ENCODE assay signal across 7 mouse cellular contexts in the genomic region with DNA sequence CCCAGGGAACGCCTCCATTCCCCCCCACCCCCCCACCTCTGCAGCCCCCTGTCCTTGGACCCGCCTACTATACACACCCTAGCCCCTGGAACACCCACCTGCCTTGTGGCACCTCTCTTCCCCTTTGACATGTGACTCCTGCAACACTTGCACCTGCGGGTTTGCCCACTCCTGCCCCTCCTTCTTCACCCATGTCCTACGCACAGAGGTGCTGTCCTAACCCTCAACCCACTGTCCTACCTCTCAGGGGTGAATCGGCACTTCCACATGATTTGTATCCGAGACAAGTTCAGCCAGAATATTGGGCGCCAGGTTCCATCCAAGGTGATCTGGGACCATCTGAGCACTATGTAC. TPM values are rescaled to one million over a fixed set of nuclear protein-coding genes. Genes with fewer than 3 reads are reported as not detected.
DNase-seq lines count a peak whose midpoint lies in the region; ATAC-seq and TF ChIP-seq lines count a peak whose summit lies in the region.

No protein-coding gene starts in this region.

- H3K27me3 ChIP-seq in testis, adult 2 months (ENCODE audit: control insufficient read depth, insufficient read depth, low read length), result no peaks in the 10 kb centered on the region
- H3K27me3 ChIP-seq in forebrain, embryonic 14.5 days (replicated peaks; ENCODE audit: control insufficient read depth, insufficient read depth, low read length), result no peaks in the 10 kb centered on the region
- no peaks in the 10 kb centered on the region for H3K27me3 ChIP-seq in limb, embryonic 10.5 days (ENCODE audit: low read depth, poor library complexity, severe bottlenecking)
- no peaks in the 10 kb centered on the region for H3K27me3 ChIP-seq in neural tube, embryonic 12.5 days (replicated peaks)

- no peak for TF ChIP-seq CTCF in testis, adult 2 months (IDR thresholded peaks at IDR 0.05; ENCODE audit: control insufficient read depth, insufficient read depth, insufficient replicate concordance, low read depth, low read length)

- H3K9ac ChIP-seq in forebrain, embryonic 14.5 days (ENCODE audit: low read length), result peak overlapping the region; percentile 96
- peak overlapping the region; percentile 96 for H3K9ac ChIP-seq in neural tube, embryonic 12.5 days

- no peak; the same call in 1 of the 2 replicates for ATAC-seq in forebrain, embryonic 14.5 days
- peak; percentile 39 for ATAC-seq in neural tube, embryonic 12.5 days (ENCODE audit: low FRiP score, low read depth)

- no peaks in the 10 kb centered on the region for H3K36me3 ChIP-seq in testis, adult 2 months (ENCODE audit: control insufficient read depth, insufficient read depth, low read length)
- H3K36me3 ChIP-seq in forebrain, embryonic 14.5 days (ENCODE audit: control insufficient read depth, insufficient read depth, low read length), result peaks cover 27% of the 10 kb centered on the region
- peaks cover 36% of the 10 kb centered on the region for H3K36me3 ChIP-seq in limb, embryonic 10.5 days
- H3K36me3 ChIP-seq in neural tube, embryonic 12.5 days, result peaks cover 21% of the 10 kb centered on the region

- 29% methylated on average over 7 of the region's 7 CpGs for WGBS in forebrain, embryonic 14.5 days
- WGBS in limb, embryonic 10.5 days, result 34% methylated on average over 7 of the region's 7 CpGs
- WGBS in neural tube, embryonic 12.5 days, result 37% methylated on average over 7 of the region's 7 CpGs

- TF ChIP-seq POLR2A in testis, adult 2 months (IDR thresholded peaks at IDR 0.05; ENCODE audit: control insufficient read depth, low read depth, low read length), result no peak

- DNase-seq in testis, postnatal 10 days (ENCODE audit: low spot score), result no peak
- no peak for DNase-seq in forebrain, embryonic 14.5 days (ENCODE audit: low spot score)
- DNase-seq in limb, embryonic 10.5 days (ENCODE audit: low spot score), result no peak
- no peak for DNase-seq in right cerebral cortex, postnatal 4 days
- no peak for DNase-seq in urinary bladder, postnatal 14 days (ENCODE audit: low spot score)

- H3K27ac ChIP-seq in testis, adult 2 months (ENCODE audit: control insufficient read depth, insufficient read depth, low read depth, low read length), result peak overlapping the region; percentile 79
- H3K27ac ChIP-seq in forebrain, embryonic 14.5 days (ENCODE audit: low read depth, low read length), result peak overlapping the region; percentile 77; the same call in 1 of the 2 replicates
- peak overlapping the region; percentile 92 for H3K27ac ChIP-seq in limb, embryonic 10.5 days
- no peak overlapping the region for H3K27ac ChIP-seq in neural tube, embryonic 12.5 days

- no peaks in the 10 kb centered on the region for H3K9me3 ChIP-seq in forebrain, embryonic 14.5 days (replicated peaks; ENCODE audit: control insufficient read depth, low read length)
- no peaks in the 10 kb centered on the region for H3K9me3 ChIP-seq in limb, embryonic 10.5 days (replicated peaks)
- H3K9me3 ChIP-seq in neural tube, embryonic 12.5 days, result no peaks in the 10 kb centered on the region

- peaks cover 5% of the 10 kb centered on the region for H3K4me1 ChIP-seq in testis, adult 2 months (ENCODE audit: control insufficient read depth, insufficient read depth, low read length)
- H3K4me1 ChIP-seq in forebrain, embryonic 14.5 days (ENCODE audit: control insufficient read depth, insufficient read depth, low read length), result peaks cover 11% of the 10 kb centered on the region
- H3K4me1 ChIP-seq in limb, embryonic 10.5 days, result peaks cover 18% of the 10 kb centered on the region
- H3K4me1 ChIP-seq in neural tube, embryonic 12.5 days, result peaks cover 17% of the 10 kb centered on the region

- peak overlapping the region; percentile 89 for H3K4me3 ChIP-seq in testis, adult 2 months (ENCODE audit: control insufficient read depth, low read depth, low read length)
- peak overlapping the region; percentile 80 for H3K4me3 ChIP-seq in forebrain, embryonic 14.5 days (ENCODE audit: low read depth, low read length)
- peak overlapping the region; percentile 68 for H3K4me3 ChIP-seq in limb, embryonic 10.5 days
- H3K4me3 ChIP-seq in neural tube, embryonic 12.5 days, result peak overlapping the region; percentile 84

- peak overlapping the region; percentile 65 for H3K4me2 ChIP-seq in forebrain, embryonic 14.5 days (ENCODE audit: low read length)
- H3K4me2 ChIP-seq in neural tube, embryonic 12.5 days (replicated peaks), result peak overlapping the region; percentile 97

RNA-seq across cellular contexts. Expression of gene Mrgbp, which starts 2.0 kb away (rescaled TPM):
- polyA plus RNA-seq in testis, adult 2 months (2012; rRNA removed), result 80.1 and 81.9 TPM in 2 replicates
- polyA plus RNA-seq in forebrain, embryonic 14.5 days (2014; fragmentation: Nextera tagmentation; extraction: Ambion mirVana), result 48.8 and 52.4 TPM in 2 replicates
- 33.8 and 38.3 TPM in 2 replicates for polyA plus RNA-seq in limb, embryonic 10.5 days (2016; fragmentation: Nextera tagmentation; extraction: Ambion mirVana)
- 38.9 and 45.5 TPM in 2 replicates for polyA plus RNA-seq in neural tube, embryonic 12.5 days (2016; fragmentation: Nextera tagmentation; extraction: Ambion mirVana)

RNA-seq across cellular contexts. Expression of gene Ogfr, which starts 5.9 kb away (rescaled TPM):
- polyA plus RNA-seq in testis, adult 2 months (2012; rRNA removed), result 13.7 and 20.0 TPM in 2 replicates
- 95.6 and 100 TPM in 2 replicates for polyA plus RNA-seq in forebrain, embryonic 14.5 days (2014; fragmentation: Nextera tagmentation; extraction: Ambion mirVana)
- 107 and 112 TPM in 2 replicates for polyA plus RNA-seq in limb, embryonic 10.5 days (2016; fragmentation: Nextera tagmentation; extraction: Ambion mirVana)
- 91.8 and 94.8 TPM in 2 replicates for polyA plus RNA-seq in neural tube, embryonic 12.5 days (2016; fragmentation: Nextera tagmentation; extraction: Ambion mirVana)

RNA-seq across cellular contexts. Expression of gene Col9a3, which starts 14.5 kb away (rescaled TPM):
- polyA plus RNA-seq in testis, adult 2 months (2012; rRNA removed), result 23.2 and 25.2 TPM in 2 replicates
- polyA plus RNA-seq in forebrain, embryonic 14.5 days (2014; fragmentation: Nextera tagmentation; extraction: Ambion mirVana), result 25.1 and 28.6 TPM in 2 replicates
- polyA plus RNA-seq in limb, embryonic 10.5 days (2016; fragmentation: Nextera tagmentation; extraction: Ambion mirVana), result 4.0 and 30.1 TPM in 2 replicates
- 52.2 and 56.5 TPM in 2 replicates for polyA plus RNA-seq in neural tube, embryonic 12.5 days (2016; fragmentation: Nextera tagmentation; extraction: Ambion mirVana)

RNA-seq across cellular contexts. Expression of gene Tcfl5, which starts 59.4 kb away (rescaled TPM):
- 177 and 192 TPM in 2 replicates for polyA plus RNA-seq in testis, adult 2 months (2012; rRNA removed)
- polyA plus RNA-seq in forebrain, embryonic 14.5 days (2014; fragmentation: Nextera tagmentation; extraction: Ambion mirVana), result 0.15 and 0.35 TPM in 2 replicates
- 0.16 and 0.19 TPM in 2 replicates for polyA plus RNA-seq in limb, embryonic 10.5 days (2016; fragmentation: Nextera tagmentation; extraction: Ambion mirVana)
- polyA plus RNA-seq in neural tube, embryonic 12.5 days (2016; fragmentation: Nextera tagmentation; extraction: Ambion mirVana), result 0.23 and 0.55 TPM in 2 replicates
